Mouse (Mus musculus): ENCODE measurements at regions not wholly inside any gene's neighbourhood (a gene's known extent, or its start where the extent isn't known, plus 50 kb on each side); places are given as distances from the start of the nearest gene placed in this dataset.
"Not testable (repeated sequence)": the region's sequence is repeated elsewhere in the genome, so short reads cannot be mapped to it uniquely, and the experiment has no call there.

GRCm38 (mm10) chr4:124395966-124396395, 214.6 kb downstream of the 3100002H09Rik start:
- no peak for DNase-seq (ENCODE audit: low read depth, low spot score)

GRCm38 (mm10) chr4:124395069-124395965, 215.3 kb downstream of the 3100002H09Rik start:
- DNase-seq (ENCODE audit: low read depth, low spot score), result no peak

GRCm38 (mm10) chr4:124393595-124393994, 217.0 kb downstream of the 3100002H09Rik start:
- no peak for DNase-seq (ENCODE audit: low read depth, low spot score)

GRCm38 (mm10) chr4:124389067-124389466, 221.5 kb downstream of the 3100002H09Rik start:
- no peak for DNase-seq (ENCODE audit: low read depth, low spot score)

GRCm38 (mm10) chr4:124385106-124386055, 225.2 kb downstream of the 3100002H09Rik start:
- no peak for DNase-seq (ENCODE audit: low read depth, low spot score)

GRCm38 (mm10) chr4:124376504-124376903, 234.1 kb downstream of the 3100002H09Rik start:
- no peak for DNase-seq (ENCODE audit: low read depth, low spot score)

GRCm38 (mm10) chr4:124375581-124375980, 235.0 kb downstream of the 3100002H09Rik start:
- no peak for DNase-seq (ENCODE audit: low read depth, low spot score)

- DNase-seq (ENCODE audit: low read depth, low spot score), result no peak
Observed at GRCm38 (mm10) chr4:124368831-124369230, 241.8 kb downstream of the 3100002H09Rik start.

- DNase-seq (ENCODE audit: low read depth, low spot score), result no peak
Observed at GRCm38 (mm10) chr4:124368085-124368484, 242.5 kb downstream of the 3100002H09Rik start.

GRCm38 (mm10) chr4:124360578-124360908, 250.1 kb downstream of the 3100002H09Rik start:
- no peak for DNase-seq (ENCODE audit: low read depth, low spot score)

- DNase-seq (ENCODE audit: low read depth, low spot score), result no peak
Observed at GRCm38 (mm10) chr4:124359707-124360577, 250.7 kb downstream of the 3100002H09Rik start.

- not testable (repeated sequence) for DNase-seq (ENCODE audit: low read depth, low spot score)
Observed at GRCm38 (mm10) chr4:124358456-124358855, 252.1 kb downstream of the 3100002H09Rik start.

GRCm38 (mm10) chr4:124350361-124350760, 260.2 kb downstream of the 3100002H09Rik start:
- no peak for DNase-seq (ENCODE audit: low read depth, low spot score)

- no peak for DNase-seq (ENCODE audit: low read depth, low spot score)
Observed at GRCm38 (mm10) chr4:124349610-124350295, 260.9 kb downstream of the 3100002H09Rik start.

- DNase-seq (ENCODE audit: low read depth, low spot score), result no peak
Observed at GRCm38 (mm10) chr4:124349055-124349454, 261.5 kb downstream of the 3100002H09Rik start.

- no peak for DNase-seq (ENCODE audit: low read depth, low spot score)
Observed at GRCm38 (mm10) chr4:124340073-124340472, 270.5 kb downstream of the 3100002H09Rik start.

GRCm38 (mm10) chr4:124335726-124336125, 274.9 kb downstream of the 3100002H09Rik start:
- DNase-seq (ENCODE audit: low read depth, low spot score), result no peak

GRCm38 (mm10) chr4:124332974-124333373, 277.6 kb downstream of the 3100002H09Rik start:
- no peak for DNase-seq (ENCODE audit: low read depth, low spot score)

GRCm38 (mm10) chr4:124332416-124332815, 278.2 kb downstream of the 3100002H09Rik start:
- DNase-seq (ENCODE audit: low read depth, low spot score), result no peak

- no peak for DNase-seq (ENCODE audit: low read depth, low spot score)
Observed at GRCm38 (mm10) chr4:124329107-124329771, 281.4 kb downstream of the 3100002H09Rik start.

Data from forelimb bud, embryonic 11.5 days (tissue).